Mouse (Mus musculus) cerebellum, adult 11-12 months (tissue): ENCODE measurements around the gene Morc1.

Experiments used
- DNase-seq: peaks from one replicate; pipeline ENCODE4 v3.0.0; 2022

Gene Morc1

DNA sequence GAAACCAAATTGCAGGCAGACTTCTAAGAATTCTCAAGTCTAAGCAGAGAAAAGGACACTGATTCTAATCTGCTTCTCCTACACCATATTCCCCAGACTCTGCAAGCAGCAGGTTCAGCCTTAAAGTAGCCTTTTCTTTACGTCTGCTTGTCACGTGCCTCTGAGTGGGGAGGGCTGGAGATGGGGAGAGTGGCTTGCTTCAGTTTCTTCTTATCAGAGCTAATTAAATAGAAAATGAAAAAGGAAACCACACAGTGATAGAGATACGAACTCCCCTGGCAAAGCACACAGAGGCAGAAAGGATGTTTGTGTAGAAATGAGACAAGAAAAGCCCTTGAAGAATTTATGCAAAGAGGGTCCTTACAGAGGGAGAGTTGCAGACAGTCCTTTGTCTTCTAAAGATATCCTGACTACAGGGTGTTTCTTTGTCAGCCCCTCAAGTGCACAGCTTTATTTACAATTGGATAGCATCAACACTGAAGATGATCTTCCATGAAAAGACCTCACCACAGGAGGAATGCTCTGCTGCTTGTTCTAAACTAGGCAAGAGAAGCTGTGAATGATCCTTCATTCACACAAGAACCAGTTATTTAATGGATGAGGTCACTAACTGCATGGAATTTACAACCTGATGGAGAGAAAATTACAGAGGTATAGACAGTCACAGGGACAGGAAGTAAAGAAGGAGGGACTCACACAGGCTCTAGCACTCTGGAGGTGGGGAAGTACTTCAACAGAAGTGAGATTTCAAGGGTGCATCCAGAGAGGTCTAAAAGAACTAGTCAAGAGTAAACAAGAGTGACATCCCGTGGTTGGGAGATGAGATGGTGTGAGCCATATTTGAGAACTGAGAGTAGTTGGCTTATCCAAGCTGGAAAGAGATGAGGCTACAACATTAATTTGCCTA is 44.1 kb downstream of the Morc1 start:
- DNase-seq, result no peak

DNA sequence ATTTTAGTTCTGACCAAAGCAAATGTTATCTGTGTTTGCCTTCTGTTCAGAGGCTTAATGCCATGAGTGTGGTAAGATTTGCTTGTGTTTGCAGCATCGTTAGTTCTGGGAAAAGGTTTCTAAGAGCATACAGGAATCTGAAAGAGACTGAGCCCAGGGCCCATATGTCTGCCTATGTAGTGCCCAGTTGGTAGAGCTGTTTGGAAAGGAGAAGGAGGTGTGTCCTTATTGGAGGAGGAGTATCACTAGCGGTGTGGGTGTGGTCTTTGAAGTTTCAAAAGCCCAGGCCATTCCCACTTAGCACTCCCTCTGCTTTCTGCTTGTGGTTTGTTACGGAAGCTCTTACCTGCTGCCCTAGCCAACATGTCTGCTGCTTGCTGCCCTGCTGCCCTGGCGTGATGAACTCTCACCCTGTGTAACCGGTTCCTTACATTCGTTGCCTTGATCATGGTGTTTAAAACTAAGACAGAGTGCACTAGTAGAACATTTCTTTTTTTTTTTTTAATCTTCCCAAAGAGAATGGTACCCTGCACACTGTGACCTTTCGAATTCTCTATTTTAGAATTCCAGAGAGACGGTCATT is 48.3 kb downstream of the Morc1 start:
- no peak for DNase-seq

DNA sequence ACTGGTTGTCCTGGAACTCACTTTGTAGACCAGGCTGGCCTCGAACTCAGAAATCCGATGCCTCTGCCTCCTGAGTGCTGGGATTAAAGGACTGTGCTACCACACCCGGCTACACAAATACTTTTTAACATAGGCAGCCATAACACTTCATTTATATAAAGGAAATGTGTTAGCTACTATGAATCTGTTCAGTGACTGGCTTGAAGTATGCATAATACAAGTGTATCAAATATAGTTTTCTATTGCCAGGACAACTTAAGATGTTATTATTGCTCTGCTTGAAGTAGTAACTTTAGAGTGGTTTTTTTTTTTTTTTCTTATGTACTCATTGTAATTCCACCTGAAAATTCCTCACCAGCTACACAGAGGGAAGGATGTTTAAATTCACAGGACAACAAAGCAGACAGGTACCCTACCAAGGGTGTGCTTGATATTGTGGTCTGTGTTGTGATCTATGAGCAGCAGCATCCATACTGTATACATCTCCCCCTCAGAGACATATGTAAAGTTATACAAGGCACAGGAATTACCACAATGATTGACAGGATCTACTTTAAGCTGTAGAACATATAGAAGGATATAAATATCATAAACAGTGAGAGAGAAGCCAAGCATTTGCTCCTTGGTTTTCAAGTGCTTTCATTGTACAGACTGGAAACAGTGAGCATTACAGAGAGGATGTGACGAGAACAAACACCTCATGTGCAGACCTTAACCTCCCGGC is 85.9 kb downstream of the Morc1 start:
- no peak for DNase-seq

DNA sequence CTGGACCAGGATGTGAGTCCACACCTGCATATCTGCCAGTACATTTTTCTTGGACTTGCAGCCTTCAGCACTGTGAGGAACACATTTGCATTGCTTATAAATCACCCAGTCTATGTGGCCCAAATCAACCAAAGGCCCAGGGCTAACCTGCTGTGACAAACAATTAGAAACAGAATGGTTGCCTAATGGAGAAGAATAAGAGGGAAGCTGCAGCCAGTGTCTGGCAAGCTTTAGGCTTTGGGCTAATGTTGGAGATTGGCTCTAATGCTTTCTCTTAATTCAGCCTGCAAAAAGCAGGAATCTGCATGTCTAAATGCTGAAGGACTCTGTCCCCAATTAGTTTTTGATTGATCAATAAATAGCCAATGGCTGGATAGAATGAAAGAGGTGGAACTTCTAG is 88.5 kb downstream of the Morc1 start:
- DNase-seq, result no peak

DNA sequence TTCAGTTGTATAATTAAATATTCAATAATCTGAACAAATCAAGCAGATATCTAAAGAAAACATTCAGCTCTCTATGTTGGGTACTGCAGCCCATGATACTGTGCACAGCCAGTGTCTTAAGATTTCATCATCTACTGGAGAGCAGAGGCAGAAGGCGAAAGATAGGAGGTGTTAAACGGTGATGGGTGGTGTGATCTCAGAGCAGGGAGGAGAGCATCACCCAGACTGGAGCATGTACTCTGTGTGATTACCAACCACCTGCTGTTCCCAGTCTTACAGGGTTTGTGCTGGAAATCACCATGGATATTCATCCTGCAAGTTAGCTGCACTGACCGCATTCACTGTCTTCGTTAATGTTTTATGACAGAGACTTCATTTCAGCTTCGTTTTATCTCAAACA is 106.1 kb downstream of the Morc1 start:
- DNase-seq, result no peak

DNA sequence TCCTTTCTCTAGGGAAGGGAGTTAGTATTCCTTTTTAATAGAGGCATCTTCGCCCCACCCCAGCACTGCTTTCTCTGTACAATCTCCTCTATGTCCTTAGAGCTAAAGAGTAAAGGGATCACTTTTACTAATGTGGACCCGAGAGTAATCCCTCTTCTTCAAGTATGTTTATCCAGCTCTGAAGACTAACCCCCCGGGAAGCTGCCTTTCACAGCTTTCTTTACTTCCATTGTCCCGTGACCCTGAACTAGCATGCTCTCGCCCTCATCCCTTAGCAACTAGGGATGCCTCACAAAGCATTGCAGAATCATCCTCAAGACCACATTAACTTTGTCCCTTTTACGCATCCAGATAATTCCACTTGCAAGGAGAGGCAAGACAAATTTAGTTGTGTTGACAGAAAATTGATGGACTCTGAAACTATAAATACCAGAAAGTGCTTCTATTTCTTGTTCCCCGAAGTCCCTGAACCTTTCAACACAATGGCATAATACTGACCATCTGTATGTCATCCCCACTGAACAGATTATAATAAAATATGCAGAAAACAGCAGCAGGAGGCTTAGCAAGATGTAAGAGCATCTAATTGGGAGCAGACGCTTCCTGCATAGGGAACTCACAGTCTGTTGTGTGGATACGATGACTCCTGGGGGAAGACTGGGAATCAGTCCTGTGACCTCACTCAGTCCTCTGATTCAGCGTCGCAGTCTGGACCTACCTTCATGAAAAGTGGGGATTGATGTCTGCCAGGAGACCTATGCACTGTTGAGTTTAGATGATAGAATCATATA is 131.4 kb downstream of the Morc1 start:
- DNase-seq, result no peak

DNA sequence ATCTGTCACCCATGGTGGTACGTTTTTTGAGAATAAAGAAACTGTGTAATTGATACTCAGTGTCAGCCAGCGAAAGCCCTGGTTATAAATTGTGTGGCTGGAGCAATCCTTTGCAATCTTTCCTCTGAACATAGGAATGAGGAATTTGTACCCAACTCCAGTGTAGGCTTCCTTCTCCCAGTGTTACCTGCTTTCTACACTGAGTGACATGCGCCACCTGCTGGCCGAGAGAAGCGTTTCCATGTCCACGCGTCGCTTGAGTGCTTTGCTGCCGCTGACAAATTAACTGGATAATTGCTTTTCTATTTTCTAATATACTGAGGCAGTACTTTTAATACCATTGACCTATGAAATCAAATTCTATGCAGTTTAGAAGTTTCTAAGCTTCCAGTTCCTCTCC is 139.3 kb downstream of the Morc1 start:
- DNase-seq, result peak; percentile 54

DNA sequence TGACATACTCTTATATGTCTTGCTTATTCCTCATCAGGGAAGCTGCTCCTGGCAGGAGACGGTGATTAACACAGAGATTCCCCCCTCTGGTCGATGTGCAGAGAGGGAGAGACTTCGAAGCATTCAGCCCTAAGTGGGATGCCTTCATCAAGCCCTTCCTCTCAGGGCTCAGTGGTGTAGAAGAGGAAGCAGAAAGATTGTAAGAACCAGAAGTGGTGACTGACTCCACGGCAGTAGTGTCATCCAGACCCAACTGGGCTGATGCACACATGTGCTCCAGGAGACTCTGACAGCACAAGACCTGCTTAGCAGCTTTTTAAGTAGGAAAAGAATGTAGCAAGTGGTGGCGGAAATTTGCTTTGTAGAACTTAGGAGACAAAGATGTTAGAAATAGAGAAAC is 143.0 kb downstream of the Morc1 start:
- no peak for DNase-seq

DNA sequence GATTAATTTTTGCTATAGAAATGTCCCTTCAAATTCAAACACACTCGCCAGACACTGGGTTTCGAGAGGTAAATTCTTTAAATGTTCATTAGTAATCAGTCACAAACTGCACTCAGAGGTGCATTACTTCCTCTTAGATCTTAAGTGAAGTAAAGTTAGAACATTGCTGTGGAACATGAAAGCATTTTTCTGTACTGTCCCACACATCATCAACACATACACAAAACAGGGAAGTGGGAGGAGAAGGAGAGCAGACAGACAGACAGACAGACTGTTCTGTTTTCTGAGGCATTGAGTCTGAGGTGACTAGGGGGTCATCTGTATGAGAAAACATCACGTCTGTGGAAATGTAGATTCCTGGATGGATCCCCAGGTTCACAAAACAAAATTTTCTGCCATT is 143.5 kb downstream of the Morc1 start:
- DNase-seq, result no peak

DNA sequence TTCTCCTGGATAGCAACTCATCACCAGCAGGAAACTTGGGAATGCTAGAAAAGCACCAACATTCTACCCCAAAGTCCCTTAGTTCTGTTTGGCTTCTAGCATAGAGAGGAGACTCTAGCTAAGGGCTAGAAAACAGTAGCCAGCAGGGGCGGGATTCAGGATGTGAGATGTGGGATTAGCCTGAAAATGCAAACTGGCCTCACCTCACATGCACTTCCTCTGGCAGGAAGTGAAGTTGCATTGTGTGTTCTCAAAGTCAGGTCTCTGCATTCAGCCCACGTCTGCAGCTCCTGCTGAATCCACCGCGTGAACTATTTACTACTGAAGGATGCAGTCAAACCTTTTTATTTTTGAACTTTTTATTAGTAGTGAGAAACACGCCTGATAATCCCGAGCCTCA is 154.3 kb downstream of the Morc1 start:
- no peak for DNase-seq

DNA sequence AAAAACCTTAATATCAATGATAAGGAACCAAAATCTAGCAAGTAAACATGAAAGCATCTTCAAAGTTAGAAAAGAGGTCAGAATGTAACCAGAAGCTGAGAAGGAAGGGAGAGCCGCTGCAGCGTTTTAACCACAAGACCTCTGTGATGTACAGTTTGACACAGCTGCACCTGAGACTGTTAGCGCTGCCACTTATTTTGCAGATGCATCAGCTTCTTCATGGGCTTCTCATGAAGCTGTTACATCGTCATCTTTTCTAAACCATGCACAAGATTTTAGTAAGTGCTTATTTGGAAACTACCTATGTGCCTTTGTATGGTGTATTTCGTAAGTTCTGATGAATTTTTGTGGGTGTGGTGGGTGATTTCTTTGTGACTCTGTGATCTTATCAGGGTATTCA is 163.4 kb downstream of the Morc1 start:
- no peak for DNase-seq

DNA sequence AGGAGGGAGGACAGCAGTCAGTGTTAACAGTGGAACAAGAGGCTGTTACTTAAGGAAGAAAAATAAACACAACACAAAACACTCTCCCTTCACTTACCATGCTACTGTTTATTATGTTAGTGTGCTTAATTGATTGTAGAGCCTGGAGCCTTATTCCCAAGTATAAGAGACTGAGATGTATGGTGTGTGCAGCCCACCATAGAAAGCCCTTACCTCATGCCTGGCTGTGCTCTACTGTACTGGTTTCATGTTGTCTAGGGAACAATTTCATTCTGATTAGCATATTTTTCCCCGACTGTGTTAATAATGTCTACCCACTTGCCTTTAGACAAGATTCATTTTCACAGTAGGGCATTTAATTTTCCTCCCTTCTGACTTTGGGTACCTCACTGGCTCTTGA is 164.2 kb downstream of the Morc1 start:
- DNase-seq, result no peak

DNA sequence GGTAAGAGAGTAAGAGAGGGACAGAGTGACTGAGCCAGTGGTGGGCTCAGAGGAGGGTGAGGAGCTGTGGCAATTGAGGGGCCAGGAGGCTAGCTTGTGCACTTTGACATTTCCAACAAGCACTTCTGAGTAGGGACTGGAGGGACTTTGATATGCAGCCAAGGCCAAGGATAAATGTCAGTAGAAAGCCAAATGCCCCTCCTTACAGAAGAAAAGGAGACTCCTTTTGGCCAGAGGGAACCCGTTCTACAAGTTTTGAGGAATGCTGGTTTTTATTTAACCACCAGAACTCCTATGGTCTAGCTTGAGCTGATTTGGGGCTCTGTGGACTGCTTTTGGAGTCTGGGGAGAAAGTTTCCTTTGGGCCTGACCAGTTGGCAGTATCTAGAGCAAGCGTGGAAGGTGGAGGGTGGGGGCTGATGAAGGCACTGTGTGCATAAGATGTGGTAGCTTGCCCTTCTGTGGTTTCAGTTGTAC is 172.7 kb downstream of the Morc1 start:
- DNase-seq, result no peak

DNA sequence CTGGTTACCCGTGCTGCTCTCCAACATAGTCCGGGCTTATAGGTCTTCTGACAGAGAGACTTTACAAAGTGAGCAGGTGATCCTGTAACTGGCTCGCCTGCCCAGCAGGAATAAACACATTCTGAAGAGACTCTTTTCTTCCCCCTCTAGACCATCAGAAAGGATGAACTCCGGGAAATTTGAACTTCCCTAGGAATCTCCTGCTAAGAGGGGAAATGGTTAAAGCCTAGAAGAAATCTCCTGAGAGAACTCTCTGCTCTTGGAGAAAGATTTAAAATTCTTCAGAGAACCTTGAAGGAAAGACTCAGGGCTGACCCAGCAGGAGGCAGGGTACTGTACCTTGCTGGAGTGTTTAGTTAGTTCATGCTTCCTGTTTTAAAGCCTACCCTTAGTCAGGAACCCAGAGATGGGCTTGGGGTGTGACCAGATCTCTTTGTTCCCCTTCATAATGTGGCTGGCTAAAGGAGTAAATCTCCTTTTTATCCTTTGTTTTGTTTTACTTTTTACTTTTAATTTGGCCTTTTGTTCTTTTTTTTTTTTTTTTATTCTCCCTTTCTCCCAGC is 175.5 kb downstream of the Morc1 start:
- DNase-seq, result no peak

DNA sequence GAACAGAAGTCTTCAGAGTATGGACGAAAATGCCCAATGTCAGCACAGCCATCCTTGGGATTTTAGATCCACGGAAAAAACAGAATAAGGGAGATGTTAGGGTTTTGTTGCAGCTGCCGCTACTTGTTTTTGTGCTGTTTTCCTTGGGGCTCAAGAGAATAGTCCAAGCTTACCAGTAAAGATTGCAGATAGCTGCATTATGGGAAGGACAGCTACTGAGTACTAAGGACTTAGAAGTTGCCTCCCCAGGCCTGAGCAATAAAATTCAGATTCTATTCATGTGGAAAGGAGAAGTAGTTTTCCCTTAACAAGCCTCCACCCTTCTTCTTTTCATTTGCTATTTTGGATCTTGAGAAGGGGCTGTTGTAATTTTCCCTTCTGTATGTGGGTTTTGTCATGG is 177.2 kb downstream of the Morc1 start:
- DNase-seq, result no peak

DNA sequence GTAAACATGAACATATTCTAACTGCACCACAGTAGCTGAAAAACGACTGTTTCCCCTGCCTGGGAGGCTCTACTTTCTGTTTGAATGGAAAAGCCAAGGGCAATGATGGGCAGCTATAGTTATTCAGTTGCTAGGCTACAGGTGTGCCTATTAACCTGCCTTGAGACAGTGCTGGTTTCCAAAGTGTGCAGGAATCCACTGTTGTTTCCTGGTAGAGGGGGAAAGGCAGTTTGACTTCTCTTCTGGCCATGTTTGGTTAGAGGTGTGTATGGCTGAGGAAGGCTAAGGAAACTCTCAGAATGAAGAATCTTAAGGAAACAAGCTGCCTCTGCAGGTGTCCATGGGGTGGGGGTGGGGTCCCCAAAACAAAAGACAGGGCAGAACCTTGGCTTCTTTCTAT is 179.8 kb downstream of the Morc1 start:
- DNase-seq, result no peak

DNA sequence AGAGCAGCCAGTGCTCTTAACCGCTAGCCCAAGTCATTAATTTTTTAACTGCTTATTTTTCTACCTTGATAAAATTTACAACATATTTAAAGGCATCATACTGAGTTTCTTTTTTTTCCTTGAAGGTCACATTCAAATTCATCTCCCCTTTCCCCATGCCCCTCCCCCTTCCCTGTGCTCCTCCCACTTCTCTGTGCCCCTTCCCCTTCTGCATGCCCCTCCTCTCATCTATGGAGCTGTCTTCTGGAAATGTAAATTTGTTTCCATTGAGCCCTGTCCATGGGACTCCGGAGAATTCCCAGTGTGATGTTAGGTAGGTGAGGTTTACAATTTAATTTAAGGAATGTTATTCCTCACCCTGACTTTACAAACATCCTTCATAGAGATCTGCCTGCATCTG is 180.4 kb downstream of the Morc1 start:
- no peak for DNase-seq

DNA sequence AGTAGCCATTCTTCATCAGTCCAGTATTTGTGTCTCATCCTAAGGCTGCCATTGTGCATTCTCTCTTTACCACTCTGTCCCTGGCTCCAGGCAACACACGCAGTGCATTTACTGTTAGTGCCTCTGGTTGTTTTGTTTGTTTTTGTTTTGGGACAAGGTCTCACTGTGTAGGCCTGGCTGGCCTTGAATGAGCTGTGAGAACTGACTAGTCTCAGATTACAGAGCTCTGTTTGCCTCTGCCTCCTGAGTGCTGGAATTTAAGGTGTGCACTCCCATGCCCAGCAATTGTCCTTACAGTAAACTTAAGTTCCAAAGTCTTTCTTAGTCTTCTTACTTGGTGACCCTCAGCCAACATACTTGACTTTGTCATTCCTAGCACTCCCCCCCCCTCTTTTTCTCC is 182.7 kb downstream of the Morc1 start:
- no peak for DNase-seq

DNA sequence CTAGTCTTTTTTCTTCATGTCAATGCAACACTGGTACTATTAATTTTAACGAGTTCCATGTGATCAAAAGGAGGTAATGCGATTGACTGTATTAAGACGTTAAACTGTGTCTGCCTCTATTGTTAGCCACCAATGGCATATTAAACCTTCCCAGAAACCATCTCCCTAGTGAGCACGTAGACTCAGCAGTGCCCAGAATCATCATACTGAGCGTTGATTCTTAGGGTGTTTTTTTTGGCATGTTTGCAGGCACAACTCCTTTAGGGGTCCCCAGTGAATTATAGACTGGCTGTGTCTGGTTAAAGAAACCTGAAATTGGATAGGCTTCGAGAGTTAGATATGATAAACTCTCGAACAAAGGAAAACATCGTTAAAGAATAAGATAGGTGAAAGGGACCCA is 189.5 kb downstream of the Morc1 start:
- no peak for DNase-seq

DNA sequence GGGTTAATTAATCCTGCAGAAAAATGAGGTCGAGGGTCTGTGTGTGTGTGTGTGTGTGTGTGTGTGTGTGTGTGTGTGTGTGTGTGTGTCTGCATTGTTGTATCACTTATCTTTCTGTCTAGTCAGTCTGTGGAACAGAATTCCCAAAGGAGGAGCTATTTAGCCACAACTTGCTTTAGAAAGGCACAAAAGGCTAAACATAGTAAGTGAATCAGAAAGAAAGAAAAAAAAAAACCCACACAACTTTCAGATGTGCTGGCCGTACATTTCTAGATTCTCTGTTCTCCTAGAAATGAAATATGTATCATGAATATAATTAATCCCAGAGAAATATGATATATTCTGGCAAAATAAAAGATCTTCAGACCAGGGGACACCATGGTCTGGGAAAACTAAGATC is 190.0 kb downstream of the Morc1 start:
- no peak for DNase-seq

DNA sequence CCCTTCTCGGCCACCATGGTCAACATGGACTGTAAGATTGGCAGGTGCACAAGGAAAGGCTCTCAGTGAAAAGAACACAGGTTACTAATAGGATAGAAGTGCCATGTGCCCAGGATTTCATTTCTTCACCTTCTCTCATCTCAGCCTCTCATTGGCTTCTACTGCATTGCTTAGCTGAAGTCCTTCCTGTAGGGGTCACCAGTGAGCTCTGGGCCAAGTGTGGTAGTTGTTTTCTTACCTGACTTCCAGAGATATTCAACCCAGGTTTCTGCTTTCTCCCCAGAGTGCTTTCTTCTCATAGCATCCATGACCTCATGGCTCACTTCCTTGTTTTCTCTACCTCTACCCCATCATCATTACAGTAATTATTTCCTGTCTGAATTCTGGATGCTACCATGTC is 192.4 kb downstream of the Morc1 start:
- DNase-seq, result no peak

DNA sequence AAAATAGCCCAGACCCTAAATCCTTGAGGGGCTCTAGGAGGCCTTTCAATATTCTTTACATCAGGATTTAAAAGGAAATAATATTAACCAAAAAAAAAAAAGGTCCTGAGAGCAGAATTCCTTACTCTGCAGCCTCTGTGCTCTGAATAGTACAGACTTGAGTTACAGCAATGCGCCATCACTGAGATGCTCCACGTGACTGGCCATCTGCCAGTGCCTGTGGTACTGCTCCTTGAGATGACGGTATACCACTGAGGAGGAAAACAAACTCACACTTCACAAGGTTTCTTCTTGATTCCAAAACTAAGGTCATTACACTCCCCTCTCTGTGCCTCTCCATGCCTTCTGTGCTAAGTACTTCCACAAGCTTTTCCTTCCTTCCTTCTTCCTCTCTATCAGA is 195.1 kb downstream of the Morc1 start:
- DNase-seq, result no peak

DNA sequence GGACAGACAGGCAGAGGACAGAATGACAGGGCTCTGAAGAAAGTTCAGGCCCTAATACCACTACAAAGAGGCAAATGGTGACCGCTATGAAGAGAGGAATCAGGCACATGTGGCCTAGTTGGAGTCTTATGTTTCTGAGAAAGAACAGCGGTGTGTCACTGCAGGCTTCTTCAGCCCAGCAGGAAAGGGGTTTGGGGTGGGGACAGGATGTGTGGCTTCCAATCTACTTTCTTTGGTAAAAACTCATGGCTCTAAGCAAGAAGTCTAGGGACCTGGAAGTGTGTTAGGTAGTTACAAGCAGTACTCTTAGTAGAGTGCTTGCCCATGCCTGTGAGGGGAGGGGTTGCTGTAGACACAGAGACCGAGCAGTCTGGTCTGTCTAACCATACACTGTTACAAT is 196.3 kb downstream of the Morc1 start:
- no peak for DNase-seq
